ENCODE assay signal across 1 mouse cellular context in genomic region chr3:89354816-89355511, GRCm38 (mm10).
A peak's percentile ranks its signal among the peaks of the same experiment; 100 is the strongest.
TF ChIP-seq lines count a peak whose summit lies in the region.

No protein-coding gene starts in this region.

TF ChIP-seq in MEL, 35 proteins besides CTCF, POLR2A, EP300 and RAD21 (continued from another document):
- TF ChIP-seq GABPA (IDR thresholded peaks at IDR 0.05; ENCODE audit: low read depth, low read length) (no peak), USF2 (IDR thresholded peaks at IDR 0.05; ENCODE audit: borderline replicate concordance in 1 of 2, insufficient read depth in 1 of 2, low read depth in 1 of 2, low read length in 2 of 2) (no peak), JUND (IDR thresholded peaks at IDR 0.05; ENCODE audit: low read depth, low read length) (no peak), ETS1 (IDR thresholded peaks at IDR 0.05; ENCODE audit: low read depth, low read length) (no peak), KAT2A (conservative IDR thresholded peaks at IDR 0.05; ENCODE audit: low read depth, low read length) (no peak), CHD2 (IDR thresholded peaks at IDR 0.05; ENCODE audit: low read length) (peak; percentile 32), GATA1 (IDR thresholded peaks at IDR 0.05; ENCODE audit: low read depth, low read length) (no peak), MEF2A (IDR thresholded peaks at IDR 0.05; ENCODE audit: extremely low read depth, insufficient replicate concordance, low read depth, low read length, poor library complexity, severe bottlenecking) (no peak), NELFE (IDR thresholded peaks at IDR 0.05; ENCODE audit: low read depth, low read length) (no peak), ELF1 (IDR thresholded peaks at IDR 0.05; ENCODE audit: low read depth, low read length) (peak; percentile 29; the same call in 1 of the 2 replicates), HCFC1 (IDR thresholded peaks at IDR 0.05; ENCODE audit: low read depth, low read length) (no peak), TBP (IDR thresholded peaks at IDR 0.05; ENCODE audit: low read depth, low read length) (no peak), MYB (IDR thresholded peaks at IDR 0.05; ENCODE audit: low read depth, low read length) (no peak), MAX (IDR thresholded peaks at IDR 0.05; ENCODE audit: low read length) (no peak), SMC3 (IDR thresholded peaks at IDR 0.05; ENCODE audit: low read depth, low read length) (peak; percentile 89), MYC (IDR thresholded peaks at IDR 0.05; ENCODE audit: low read depth, low read length) (no peak), MAFK (IDR thresholded peaks at IDR 0.05; ENCODE audit: borderline replicate concordance, low read depth, low read length) (no peak), ZKSCAN1 (IDR thresholded peaks at IDR 0.05; ENCODE audit: low read depth, low read length) (no peak), BHLHE40 (IDR thresholded peaks at IDR 0.05; ENCODE audit: borderline replicate concordance, low read depth, low read length) (peak; percentile 57; the same call in 1 of the 2 replicates), ZC3H11A (IDR thresholded peaks at IDR 0.05; ENCODE audit: low read depth, low read length) (peak; percentile 73), ZMIZ1 (IDR thresholded peaks at IDR 0.05; ENCODE audit: low read depth, low read length) (no peak), RCOR1 (IDR thresholded peaks at IDR 0.05; ENCODE audit: low read depth, low read length) (no peak), MAZ (IDR thresholded peaks at IDR 0.05; ENCODE audit: low read depth, low read length) (0 out of 2 replicates have a peak, but pooled peaks have one; percentile 24)
